Mouse (Mus musculus) spleen, postnatal 14 days (tissue): ENCODE measurements around the gene Lhx6.

Experiments used
- DNase-seq, 2 experiments: peaks; one replicate each; pipeline ENCODE4 v3.0.0; 2021 to 2022; ENCODE audit warnings: low spot score in 2 of 2

Gene Lhx6

DNA sequence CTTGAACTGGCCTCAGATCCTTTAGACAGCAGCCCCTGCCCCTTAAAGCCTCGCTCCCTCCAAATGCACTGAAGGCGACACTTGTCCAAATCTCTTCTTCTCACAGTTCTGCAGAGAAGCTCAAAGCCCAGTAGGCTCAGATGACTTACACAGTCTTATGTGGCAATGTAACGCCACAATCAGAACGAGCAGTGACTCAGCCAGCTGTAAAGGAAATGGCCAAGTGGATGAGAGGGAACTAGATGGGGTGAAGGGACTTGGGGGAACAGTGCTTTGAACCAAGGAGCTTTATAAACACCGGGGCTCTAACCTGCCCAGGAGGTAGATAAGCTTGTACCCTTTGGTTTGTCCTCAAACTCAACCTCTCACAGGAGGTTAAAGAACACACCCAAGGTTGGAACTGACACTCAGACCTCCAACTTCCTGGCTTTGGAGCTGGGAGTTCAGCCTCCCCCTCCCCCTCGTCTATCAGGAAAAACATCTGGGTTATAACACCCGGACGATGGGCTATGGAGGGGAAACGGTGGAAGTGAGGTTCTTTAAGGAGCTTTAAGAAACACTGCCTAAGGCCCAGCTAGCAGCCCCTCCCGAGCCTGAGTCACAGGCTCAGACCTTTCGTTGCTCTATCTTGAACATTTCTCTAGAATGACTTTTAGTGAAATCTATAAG, 69.7 kb downstream of the Lhx6 start:
- DNase-seq: no peak

DNA sequence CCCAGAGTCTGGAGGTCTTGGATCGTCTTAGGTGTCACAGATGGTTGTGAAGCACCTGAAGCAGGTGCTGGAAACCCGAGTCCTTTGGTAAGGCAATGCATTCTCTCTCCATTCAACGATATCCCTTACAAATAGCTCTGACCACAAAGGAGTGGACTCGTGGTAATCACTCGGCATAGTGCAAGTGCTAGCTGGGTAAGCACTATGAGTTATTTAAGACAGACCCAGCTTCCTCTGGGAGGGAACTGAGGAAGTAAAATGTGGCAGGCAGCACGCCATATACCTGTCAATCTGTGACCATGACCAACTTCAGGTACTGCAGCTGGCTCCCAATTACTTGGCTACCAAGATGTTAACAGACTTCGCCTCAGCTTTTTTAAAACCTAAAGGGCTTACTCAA, 70.3 kb downstream of the Lhx6 start:
- no peak for DNase-seq

- DNase-seq: no peak
Measured at GRCm38 (mm10) chr2:36033966-36034365, 71.2 kb downstream of the Lhx6 start.

DNA sequence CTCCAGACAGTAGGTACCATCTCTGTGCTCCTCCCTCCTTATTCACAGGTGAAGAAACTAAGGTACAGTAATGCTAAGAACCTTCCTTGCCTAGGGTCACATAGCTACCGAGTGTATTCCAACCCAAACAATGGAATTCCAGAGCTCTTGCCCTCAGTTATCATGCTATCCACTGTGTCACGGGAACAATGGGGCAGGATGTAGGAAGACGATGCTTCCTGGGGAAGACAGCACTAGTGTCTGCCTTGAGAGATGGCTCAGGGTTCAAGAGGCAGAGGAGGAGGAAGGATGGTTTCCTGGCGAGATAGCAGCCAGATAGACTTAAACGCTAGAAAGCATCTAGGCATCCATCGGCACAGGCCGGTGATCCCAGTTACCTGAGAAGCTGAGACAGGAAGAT, 72.3 kb downstream of the Lhx6 start:
- no peak for DNase-seq
